ENCODE assay signal across 13 mouse cellular contexts in genomic region chr1:155239962-155240717, GRCm38 (mm10). TPM values are rescaled to one million over a fixed set of nuclear protein-coding genes. Genes with fewer than 3 reads are reported as not detected.
A peak's percentile ranks its signal among the peaks of the same experiment; 100 is the strongest.
DNase-seq lines count a peak whose midpoint lies in the region; ATAC-seq and TF ChIP-seq lines count a peak whose summit lies in the region.
"Had no signal": no experiment of that assay in that cellular context is flagged by ENCODE, and none has a peak within 500 bp of the region (broad histone marks: within the 10 kb centered on the region; RNA-seq: fewer than 3 reads in every experiment).

No protein-coding gene starts in this region.

- H3K9me3 ChIP-seq in kidney, embryonic 15.5 days (replicated peaks), result no peaks in the 10 kb centered on the region
- no peaks in the 10 kb centered on the region for H3K9me3 ChIP-seq in heart, postnatal 0 days (replicated peaks; ENCODE audit: control insufficient read depth, low read length)

- H3K27me3 ChIP-seq in kidney, adult 2 months (replicated peaks; ENCODE audit: control insufficient read depth, insufficient read depth, low read length), result no peaks in the 10 kb centered on the region
- 0 out of 2 replicates have a peak, but pooled peaks cover 6% of the 10 kb centered on the region for H3K27me3 ChIP-seq in kidney, embryonic 15.5 days
- no peaks in the 10 kb centered on the region for H3K27me3 ChIP-seq in heart, postnatal 0 days (ENCODE audit: control insufficient read depth, insufficient read depth, low read length)

- 69% methylated on average over 6 of the region's 6 CpGs for WGBS in kidney, adult 2 months
- WGBS in kidney, embryonic 15.5 days, result 82% methylated on average over 6 of the region's 6 CpGs
- 69% methylated on average over 6 of the region's 6 CpGs for WGBS in heart, postnatal 0 days

- no peak overlapping the region for H3K9ac ChIP-seq in kidney, embryonic 15.5 days
- peak overlapping the region; percentile 20; the same call in 1 of the 2 replicates for H3K9ac ChIP-seq in heart, postnatal 0 days (replicated peaks; ENCODE audit: low read depth, low read length)
- H3K9ac ChIP-seq: lung, embryonic 14.5 days had no signal

- DNase-seq in cerebellum, postnatal 10 days, result peak; percentile 68 to 73
- DNase-seq in cerebellum, adult 8-10 months, result no peak
- peak; percentile 52 for DNase-seq in kidney, adult 2 months
- DNase-seq in adrenal gland, adult 8-10 months, result peak; percentile 82
- DNase-seq in heart, postnatal 0 days (ENCODE audit: low spot score), result no peak
- no peak for DNase-seq in lung, postnatal 36 days
- DNase-seq in neural tube, embryonic 10.5 days (ENCODE audit: extremely low spot score, low spot score), result no peak
- DNase-seq: lung, embryonic 14.5 days; right cerebral cortex, adult 18-20 months; thymus, postnatal 14 days had no signal

- H3K4me3 ChIP-seq in kidney, adult 2 months (ENCODE audit: insufficient read depth, low read depth, low read length), result no peak overlapping the region
- no peak overlapping the region for H3K4me3 ChIP-seq in kidney, embryonic 15.5 days (replicated peaks)
- H3K4me3 ChIP-seq in heart, postnatal 0 days (ENCODE audit: low read depth, low read length), result no peak overlapping the region

- H3K4me1 ChIP-seq in kidney, adult 2 months (ENCODE audit: control insufficient read depth, insufficient read depth, low read length), result peaks cover 46% of the 10 kb centered on the region
- peaks cover 65% of the 10 kb centered on the region for H3K4me1 ChIP-seq in kidney, embryonic 15.5 days
- peaks cover 55% of the 10 kb centered on the region for H3K4me1 ChIP-seq in heart, postnatal 0 days (ENCODE audit: control insufficient read depth, insufficient read depth)

- H3K36me3 ChIP-seq in kidney, adult 2 months (ENCODE audit: control insufficient read depth, insufficient read depth, low read length), result no peaks in the 10 kb centered on the region; the same call in 1 of the 2 replicates
- peaks cover 23% of the 10 kb centered on the region for H3K36me3 ChIP-seq in kidney, embryonic 15.5 days
- peaks cover 30% of the 10 kb centered on the region for H3K36me3 ChIP-seq in heart, postnatal 0 days (replicated peaks; ENCODE audit: control insufficient read depth, insufficient read depth, low read length)

- peak overlapping the region; percentile 47 for H3K27ac ChIP-seq in kidney, adult 2 months (ENCODE audit: insufficient read depth, low read depth, low read length)
- H3K27ac ChIP-seq in kidney, embryonic 15.5 days, result no peak overlapping the region
- no peak overlapping the region for H3K27ac ChIP-seq in heart, postnatal 0 days (ENCODE audit: low read depth)
- H3K27ac ChIP-seq: hindbrain, embryonic 14.5 days had no signal

- ATAC-seq in kidney, embryonic 15.5 days (replicated peaks; ENCODE audit: low FRiP score), result no peak
- ATAC-seq in heart, postnatal 0 days (ENCODE audit: insufficient read depth, low read depth), result no peak

- no peak for TF ChIP-seq EP300 in heart, postnatal 0 days (IDR thresholded peaks at IDR 0.05; ENCODE audit: low read depth)

- no peak overlapping the region for H3K4me2 ChIP-seq in kidney, embryonic 15.5 days
- no peak overlapping the region for H3K4me2 ChIP-seq in heart, postnatal 0 days (ENCODE audit: low read depth, low read length)
- H3K4me2 ChIP-seq: hindbrain, embryonic 14.5 days; lung, embryonic 14.5 days had no signal

- TF ChIP-seq CTCF in kidney, adult 2 months (conservative IDR thresholded peaks at IDR 0.05; ENCODE audit: insufficient read depth, insufficient read length, low read depth, low read length), result no peak; the same call in 1 of the 2 replicates
- no peak for TF ChIP-seq CTCF in heart, postnatal 0 days (IDR thresholded peaks at IDR 0.05; ENCODE audit: low read depth)

- TF ChIP-seq POLR2A in kidney, adult 2 months (IDR thresholded peaks at IDR 0.05; ENCODE audit: low read depth, low read length), result no peak

RNA-seq across cellular contexts. Expression of gene BC034090, which starts 4.1 kb away (rescaled TPM):
- polyA plus RNA-seq in kidney, adult 2 months (2012; rRNA removed), result 92.2 and 98.3 TPM in 2 replicates
- polyA plus RNA-seq in kidney, embryonic 15.5 days (2015; fragmentation: Nextera tagmentation; extraction: Ambion mirVana), result 7.0 and 7.2 TPM in 2 replicates
- 10 to 100 TPM; 28.2 to 60.1 (median 36.1) TPM for total RNA-seq in adrenal gland, adult 8-10 months (2022)
- total RNA-seq in heart, postnatal 0 days (2014; rRNA removed; ENCODE audit: low replicate concordance), result 45.1 and 82.1 TPM in 2 replicates
- 9.5 and 9.7 TPM in 2 replicates for polyA plus RNA-seq in heart, postnatal 0 days (2015; fragmentation: Nextera tagmentation; extraction: Ambion mirVana)
- total RNA-seq: megakaryocyte-erythroid progenitor cell, adult 5-6 weeks had no signal

Comparison
In these comparisons a context has a peak if more than half of its experiments do, and no peak if none do; other contexts are left out.
1. DNase-seq: peak in cerebellum, postnatal 10 days (2 of 2), kidney, adult 2 months (single experiment) and adrenal gland, adult 8-10 months (single experiment); none in cerebellum, adult 8-10 months (single experiment), heart, postnatal 0 days (single experiment), lung, postnatal 36 days (single experiment) and neural tube, embryonic 10.5 days (single experiment).